ENCODE assay signal across 8 mouse cellular contexts in the genomic region with DNA sequence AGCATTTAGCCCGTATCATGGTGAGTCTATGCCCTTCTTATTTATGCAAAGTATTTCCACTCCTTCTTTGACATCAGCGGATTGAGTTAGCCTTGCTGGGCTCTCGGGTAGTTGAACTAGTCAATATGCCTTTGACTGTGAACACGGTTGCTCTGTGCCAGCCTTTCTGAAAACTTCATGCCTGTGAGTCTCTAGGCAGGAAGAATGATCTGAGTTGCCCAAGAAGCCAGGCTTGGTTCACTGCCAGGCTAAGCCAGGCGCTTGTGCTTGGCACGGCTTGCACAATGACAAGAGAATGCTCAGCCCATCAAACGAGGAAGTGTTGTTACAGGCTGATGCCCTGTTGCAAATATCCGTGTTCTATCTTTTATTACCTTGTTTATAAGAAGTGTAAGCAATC.
DNase-seq lines count a peak whose midpoint lies in the region; TF ChIP-seq lines count a peak whose summit lies in the region.

No protein-coding gene starts in this region.

- 19% methylated on average over 8 of the region's 8 CpGs for WGBS in cerebellum, adult 2 months

- no peak for TF ChIP-seq CTCF in cerebellum, adult 2 months (IDR thresholded peaks at IDR 0.05; ENCODE audit: borderline replicate concordance, insufficient read depth, low read depth, low read length)

- TF ChIP-seq POLR2A in cerebellum, adult 2 months (IDR thresholded peaks at IDR 0.05; ENCODE audit: borderline replicate concordance, insufficient read depth, low read length), result no peak

- peaks cover 13% of the 10 kb centered on the region for H3K4me1 ChIP-seq in cerebellum, adult 2 months (ENCODE audit: control insufficient read depth, insufficient read depth, low read length)

- peak; percentile 71 to 75 for DNase-seq in cerebellum, adult 2 months
- DNase-seq in cerebellum, adult 8-10 months, result no peak
- DNase-seq in left cerebral cortex, postnatal 14 days (ENCODE audit: low spot score in 2 of 2), result peak; percentile 49 to 67
- no peak for DNase-seq in left cerebral cortex, postnatal 25 days (ENCODE audit: low spot score in 2 of 2)
- peak; percentile 75 to 83 for DNase-seq in cerebellum, postnatal 25 days
- DNase-seq in lung, postnatal 4 days, result peak; percentile 53 to 57
- no peak for DNase-seq in frontal cortex, postnatal 10 days (ENCODE audit: low spot score in 2 of 2)
- DNase-seq in ovary, postnatal 10 days (ENCODE audit: low spot score), result no peak

- 0 out of 2 replicates have a peak overlapping the region, but pooled peaks have one; percentile 41 for H3K27ac ChIP-seq in cerebellum, adult 2 months (ENCODE audit: insufficient read depth, low read length)

- no peak overlapping the region for H3K4me3 ChIP-seq in cerebellum, adult 2 months (replicated peaks; ENCODE audit: insufficient read depth, low read depth, low read length)

- no peaks in the 10 kb centered on the region for H3K27me3 ChIP-seq in cerebellum, adult 2 months (ENCODE audit: control insufficient read depth, insufficient read depth, low read length)

- intact Hi-C loops in left cerebral cortex, postnatal 14 days (cut with DNase I), result no loop called here
- intact Hi-C loops in left cerebral cortex, postnatal 25 days (cut with DNase I), result no loop called here

Comparison
In these comparisons a context has a peak if more than half of its experiments do, and no peak if none do; other contexts are left out.
1. DNase-seq: peak in cerebellum, adult 2 months (2 of 2), left cerebral cortex, postnatal 14 days (2 of 2), cerebellum, postnatal 25 days (2 of 2) and lung, postnatal 4 days (2 of 2); none in cerebellum, adult 8-10 months (single experiment), left cerebral cortex, postnatal 25 days (0 of 2), frontal cortex, postnatal 10 days (0 of 2) and ovary, postnatal 10 days (single experiment).